Mouse (Mus musculus) lung, adult 2 months (tissue): ENCODE measurements at regions not wholly inside any gene's neighbourhood (a gene's known extent, or its start where the extent isn't known, plus 50 kb on each side); places are given as distances from the start of the nearest gene placed in this dataset.

ENCODE experiments used
- CTCF ChIP-seq: fragments of 200-500 bp; IDR thresholded peaks from 2 replicates; pipeline ENCODE4 v1.5.1; 2011; ENCODE audit warnings: mild to moderate bottlenecking, low read length, control low read depth; ENCODE audit not compliant: insufficient read depth
- POLR2A ChIP-seq: fragments of 200-500 bp; IDR thresholded peaks from 2 replicates; pipeline ENCODE4 v1.6.1; 2011; ENCODE audit warnings: low read depth, mild to moderate bottlenecking, control low read depth, low read length, borderline replicate concordance; ENCODE audit errors: extremely low read depth

DNA sequence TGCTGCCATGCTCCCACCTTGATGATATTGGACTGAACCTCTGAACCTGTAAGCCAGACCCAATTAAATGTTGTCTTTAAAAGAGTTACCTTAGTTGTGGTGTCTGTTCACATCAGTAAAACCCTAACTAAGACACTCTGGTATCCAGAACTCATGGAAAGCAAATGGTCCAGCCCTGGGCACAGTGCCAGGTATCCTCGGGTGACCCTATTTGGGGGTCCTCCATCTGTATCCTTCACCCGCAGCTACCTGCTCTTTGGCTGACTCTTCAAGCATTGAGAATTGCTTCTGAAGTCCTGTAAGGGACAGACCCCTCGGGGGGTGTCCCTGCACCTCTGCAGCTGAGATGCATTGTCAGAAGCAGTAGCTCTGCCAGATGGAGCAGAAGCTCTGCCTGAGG lies 102.4 kb downstream of the Gadd45g start:
- no peak for TF ChIP-seq CTCF
- no peak for TF ChIP-seq POLR2A
